Mouse (Mus musculus) CH12F3 (cell line): ENCODE data around the gene Dach1.

Source experiments
- in situ Hi-C: fragments of 300-500 bp; cut with MboI; formaldehyde crosslinking; loops from 2 replicates; pipeline ENCODE4 v1.14.3; 2020; ENCODE audit warnings: low sequenced_read_pairs

The Dach1 gene

GRCm38 (mm10) chr14:98109929-98110328, 59.6 kb downstream of the Dach1 start:
- in situ Hi-C loops, result no loop called here

GRCm38 (mm10) chr14:98108764-98109163, 60.8 kb downstream of the Dach1 start:
- in situ Hi-C loops, result no loop called here

DNA sequence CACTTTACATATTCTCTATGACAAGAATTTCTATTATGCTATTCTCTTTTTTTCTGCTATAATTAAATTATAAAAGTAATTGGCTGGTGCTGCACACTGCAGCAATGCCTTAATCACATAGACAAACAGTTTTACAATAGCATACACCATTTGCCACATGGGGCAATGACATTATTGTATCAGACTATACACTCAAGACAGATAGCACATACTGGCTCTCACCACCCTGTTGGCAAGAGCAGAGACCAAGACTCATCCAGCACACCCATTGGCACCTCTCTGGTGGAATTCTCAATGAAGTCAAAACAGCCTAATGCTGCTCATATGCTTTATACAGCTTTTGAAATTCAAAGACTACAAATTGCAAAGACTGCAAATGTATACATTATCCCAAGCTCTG, 63.4 kb downstream of the Dach1 start:
- in situ Hi-C loops, result no loop called here

DNA sequence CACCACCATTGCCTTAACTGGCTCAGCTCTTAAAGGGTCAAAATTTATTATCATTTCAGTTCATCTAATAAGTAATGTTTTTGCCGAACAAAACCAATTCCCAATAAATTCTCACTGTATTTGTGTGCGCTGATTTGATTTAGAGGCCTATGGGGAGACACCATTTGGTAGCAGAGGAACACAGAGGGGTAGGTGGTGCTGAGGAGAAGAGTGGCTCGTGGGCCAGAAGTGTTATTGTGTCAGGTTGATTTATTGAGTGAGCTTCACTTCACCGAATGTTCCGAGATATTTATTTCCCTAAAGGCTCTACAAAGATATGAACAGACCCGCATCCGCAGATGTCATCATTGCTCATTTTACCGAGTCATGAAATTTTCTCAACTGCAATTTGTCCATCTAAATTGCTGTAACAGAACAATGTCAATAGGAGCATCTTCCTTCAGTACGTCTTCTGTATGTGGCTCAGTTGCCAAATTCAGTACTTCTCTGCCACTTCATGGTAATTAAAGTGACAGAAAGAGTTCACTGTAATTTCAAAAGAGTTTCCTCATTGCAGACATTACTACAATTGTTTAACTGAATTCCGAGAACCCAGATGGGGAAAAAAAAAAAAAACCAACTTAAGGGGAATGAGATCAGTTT, 65.1 kb downstream of the Dach1 start:
- in situ Hi-C loops, result no loop called here

DNA sequence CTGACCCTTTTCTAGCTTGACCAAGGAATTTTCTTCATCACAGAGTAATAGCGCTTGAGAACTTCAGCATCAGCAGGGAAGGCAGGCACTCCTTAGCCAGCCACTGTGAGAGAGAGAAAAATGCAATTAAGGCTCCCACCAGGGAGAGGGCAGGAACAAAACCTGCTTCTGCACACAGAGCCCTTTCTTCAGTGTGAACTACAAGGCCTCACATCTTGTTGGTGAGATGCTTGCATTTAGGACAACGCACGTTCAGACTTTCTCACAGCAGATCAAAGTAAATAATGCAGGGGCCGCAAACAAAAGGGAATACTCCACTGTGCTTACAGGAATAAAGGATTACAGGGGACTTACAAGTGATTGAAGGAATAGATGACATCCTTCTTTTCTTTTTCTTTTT, 74.3 kb downstream of the Dach1 start:
- in situ Hi-C loops, result no loop called here

DNA sequence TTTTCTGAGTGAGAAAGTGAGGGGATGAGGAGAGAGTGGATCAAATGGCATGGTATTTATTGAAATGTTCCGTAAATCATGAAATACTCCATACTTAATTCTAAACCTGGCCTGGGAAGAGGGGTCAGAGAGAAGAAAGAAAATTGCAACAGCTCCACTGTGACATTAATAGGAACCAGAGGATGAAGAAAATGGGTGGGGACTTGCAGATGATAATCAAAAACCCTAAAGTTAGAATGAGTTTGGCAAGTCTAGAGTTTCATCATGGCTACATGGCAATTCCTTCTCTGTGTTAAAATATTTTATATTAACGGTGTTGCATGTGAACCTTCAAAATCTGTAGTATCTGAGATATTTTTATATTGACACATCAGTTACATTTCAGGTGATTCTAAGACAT, 80.3 kb downstream of the Dach1 start:
- in situ Hi-C loops, result no loop called here

DNA sequence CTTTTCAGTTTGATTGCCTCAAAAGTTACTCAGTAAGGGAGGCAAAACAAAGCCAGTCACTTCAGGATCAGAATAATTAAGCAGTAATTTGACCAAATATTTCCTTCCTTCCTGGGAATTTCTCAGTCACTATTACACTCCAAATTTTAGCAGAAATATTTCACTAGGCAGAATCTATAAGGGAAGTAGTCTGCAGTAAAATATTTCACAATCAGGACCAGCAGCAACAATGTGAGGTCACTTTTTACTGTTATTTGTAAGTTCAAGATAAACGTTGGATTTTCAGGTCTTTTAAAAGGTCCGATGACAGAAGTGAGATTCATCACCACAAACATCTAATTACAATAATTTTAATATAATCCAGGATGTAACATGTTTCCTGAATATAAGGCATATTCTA, 82.2 kb downstream of the Dach1 start:
- in situ Hi-C loops, result no loop called here

DNA sequence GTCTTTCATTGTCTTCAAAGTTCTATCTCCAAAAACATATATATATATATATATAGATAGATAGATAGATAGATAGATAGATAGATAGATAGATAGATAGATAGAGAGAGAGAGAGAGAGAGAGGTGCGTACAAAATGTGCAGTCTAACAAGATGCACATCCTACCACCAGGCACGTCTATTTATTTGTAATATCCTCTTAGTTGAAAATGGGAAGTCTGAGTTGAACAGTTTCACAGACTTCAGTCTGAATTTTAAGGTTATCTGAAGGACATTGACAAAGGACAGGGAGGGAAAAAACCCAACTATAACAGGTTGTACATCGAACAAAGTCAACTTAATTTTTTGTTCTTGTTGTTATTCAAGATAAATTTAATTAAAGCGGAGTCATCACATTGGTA, 82.8 kb downstream of the Dach1 start:
- in situ Hi-C loops, result no loop called here

DNA sequence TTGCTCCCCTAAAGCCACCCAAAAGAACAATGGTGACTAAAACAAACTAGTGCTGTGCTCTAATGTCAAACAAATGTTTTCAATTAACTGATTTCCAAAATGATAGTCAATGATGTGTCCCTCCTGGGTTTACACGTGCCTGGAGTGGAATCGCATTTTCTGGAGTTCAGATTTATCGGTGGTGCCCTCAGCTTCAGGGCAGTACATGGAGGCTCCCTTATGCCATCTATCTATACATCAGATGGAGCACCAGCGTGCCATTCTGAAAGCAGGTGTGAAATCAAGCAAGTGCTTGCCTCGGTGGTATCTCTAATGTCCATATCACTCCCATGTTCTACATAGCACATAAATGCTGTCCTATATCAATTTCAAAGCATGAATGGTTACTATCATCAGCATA, 84.4 kb downstream of the Dach1 start:
- in situ Hi-C loops, result no loop called here

DNA sequence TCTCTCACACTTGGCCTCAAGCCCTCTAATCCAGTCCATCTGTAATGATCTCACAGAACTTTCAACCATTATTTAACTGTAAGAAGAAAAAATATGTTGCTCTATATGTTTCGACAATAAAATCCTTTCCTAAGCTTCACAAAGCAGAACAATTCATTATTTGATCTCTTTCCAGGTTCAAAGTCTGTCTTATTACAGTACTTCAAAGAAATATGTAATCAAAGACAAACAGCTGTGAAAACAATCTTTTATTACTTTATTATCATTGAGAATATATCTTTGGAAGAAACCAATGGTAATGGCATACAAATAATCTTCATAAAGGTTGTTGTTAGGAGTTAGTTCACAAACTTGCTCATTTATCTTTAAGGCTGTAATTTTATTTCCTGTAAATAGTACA, 84.8 kb downstream of the Dach1 start:
- in situ Hi-C loops, result no loop called here

DNA sequence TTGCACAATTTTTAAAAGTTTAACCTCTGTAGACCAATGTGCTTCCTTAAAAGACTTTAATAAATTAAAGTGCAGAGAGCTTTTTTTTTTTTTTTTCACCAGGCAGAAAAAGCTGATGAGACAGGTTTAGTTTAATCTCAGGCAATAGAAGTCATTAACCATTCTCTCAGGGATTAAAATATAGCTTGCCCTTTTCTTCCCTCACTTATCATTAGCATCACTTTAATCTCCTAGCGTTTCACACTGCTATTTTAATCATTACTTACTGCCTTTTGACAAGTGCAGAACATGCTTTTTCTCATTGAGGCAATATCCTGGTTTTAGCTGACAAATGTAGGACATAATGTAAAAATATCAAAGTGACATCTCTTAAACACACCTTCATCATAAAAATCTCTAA, 86.1 kb downstream of the Dach1 start:
- in situ Hi-C loops, result no loop called here

GRCm38 (mm10) chr14:98080014-98080413, 89.6 kb downstream of the Dach1 start:
- in situ Hi-C loops, result no loop called here

GRCm38 (mm10) chr14:98077996-98078395, 91.6 kb downstream of the Dach1 start:
- in situ Hi-C loops, result no loop called here

DNA sequence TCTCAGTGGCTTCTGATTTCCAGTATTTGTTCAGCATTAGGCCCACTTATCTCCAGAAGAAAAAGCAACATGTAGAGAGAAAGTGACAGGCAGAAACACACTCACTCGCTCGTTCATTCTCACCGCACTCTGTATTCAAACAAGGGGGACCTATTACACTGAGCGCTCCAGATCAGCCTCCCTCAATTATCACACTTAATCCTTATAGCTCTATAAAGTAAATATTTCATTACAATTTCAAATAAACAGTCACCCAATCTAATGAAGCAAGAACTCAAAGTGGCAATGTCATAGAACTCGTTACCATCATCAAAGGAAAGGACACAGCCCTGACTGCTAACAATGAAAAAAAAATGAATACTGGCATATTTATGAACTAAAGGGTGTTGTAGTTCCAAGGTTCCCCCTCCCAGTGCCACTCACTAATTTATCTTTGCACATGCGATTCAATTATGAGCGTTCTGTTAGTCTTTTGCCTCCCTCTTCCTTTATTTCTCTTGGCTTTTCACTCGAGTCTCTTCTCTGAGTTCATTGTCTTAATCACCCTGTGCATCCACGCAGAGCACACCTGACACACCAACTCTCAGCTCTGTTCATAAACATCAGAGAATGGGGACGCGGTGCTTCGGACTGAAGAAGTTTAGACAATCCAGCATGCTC, 96.0 kb downstream of the Dach1 start:
- in situ Hi-C loops, result no loop called here

DNA sequence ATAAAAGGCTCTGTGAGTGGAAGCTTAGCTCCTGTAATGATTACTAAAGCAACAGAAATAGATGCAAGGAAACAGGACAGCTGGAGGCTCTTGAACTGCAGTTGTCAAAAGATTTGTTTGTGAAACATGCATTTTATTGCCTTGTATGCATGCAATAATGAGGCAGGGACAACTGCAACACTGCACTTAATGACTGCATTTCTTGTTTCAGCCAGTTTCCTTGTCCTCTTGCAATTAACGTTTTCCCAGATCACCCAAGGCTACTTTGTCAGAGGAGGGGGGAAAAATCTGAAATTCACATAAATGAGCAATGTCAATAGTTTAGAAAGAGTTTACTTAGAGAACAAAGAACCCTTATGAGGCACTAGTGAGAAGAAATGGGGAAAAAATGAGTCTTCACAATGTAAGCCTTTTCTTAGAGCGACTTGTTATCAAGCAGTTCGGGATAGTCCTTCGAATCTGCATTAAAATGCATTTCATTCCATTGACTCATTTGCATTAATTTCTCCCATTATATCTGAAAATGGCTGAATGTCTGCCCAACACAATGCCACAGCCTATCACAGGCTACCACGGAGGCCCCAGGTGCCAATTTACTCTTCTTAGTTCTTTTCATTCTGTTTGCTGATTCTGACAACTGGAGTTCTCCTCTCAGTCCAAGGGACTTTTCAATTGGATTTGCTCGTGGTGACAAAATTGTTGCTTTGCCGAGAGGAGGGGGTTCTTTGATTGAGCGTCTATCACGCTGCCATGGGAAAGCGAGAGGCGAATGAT, 96.7 kb downstream of the Dach1 start:
- in situ Hi-C loops, result no loop called here

GRCm38 (mm10) chr14:98071877-98072276, 97.7 kb downstream of the Dach1 start:
- in situ Hi-C loops, result no loop called here

- in situ Hi-C loops, result no loop called here
Observed at GRCm38 (mm10) chr14:98067273-98067905, 102.2 kb downstream of the Dach1 start.

GRCm38 (mm10) chr14:98064190-98064589, 105.4 kb downstream of the Dach1 start:
- in situ Hi-C loops, result no loop called here

- in situ Hi-C loops, result no loop called here
Observed at GRCm38 (mm10) chr14:98049329-98049728, 120.2 kb downstream of the Dach1 start.

DNA sequence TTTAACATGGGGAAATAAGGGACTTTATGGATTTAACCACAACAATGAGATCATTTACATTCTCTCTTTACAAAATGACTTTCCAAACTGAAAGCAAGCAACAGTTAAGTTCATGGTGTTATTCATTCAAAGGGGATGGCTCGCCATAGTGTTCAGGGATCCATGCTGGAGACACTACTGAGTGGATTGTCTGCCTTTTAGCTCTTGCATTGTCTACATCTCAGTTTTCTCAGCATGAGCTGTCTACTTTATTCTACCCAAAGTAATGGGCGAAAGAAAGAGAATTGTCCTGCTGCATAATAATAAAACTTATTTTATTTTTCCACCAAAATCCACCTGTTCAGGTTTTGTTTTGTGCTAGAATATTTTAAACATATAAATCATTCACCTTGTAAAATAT, 121.2 kb downstream of the Dach1 start:
- in situ Hi-C loops, result no loop called here

DNA sequence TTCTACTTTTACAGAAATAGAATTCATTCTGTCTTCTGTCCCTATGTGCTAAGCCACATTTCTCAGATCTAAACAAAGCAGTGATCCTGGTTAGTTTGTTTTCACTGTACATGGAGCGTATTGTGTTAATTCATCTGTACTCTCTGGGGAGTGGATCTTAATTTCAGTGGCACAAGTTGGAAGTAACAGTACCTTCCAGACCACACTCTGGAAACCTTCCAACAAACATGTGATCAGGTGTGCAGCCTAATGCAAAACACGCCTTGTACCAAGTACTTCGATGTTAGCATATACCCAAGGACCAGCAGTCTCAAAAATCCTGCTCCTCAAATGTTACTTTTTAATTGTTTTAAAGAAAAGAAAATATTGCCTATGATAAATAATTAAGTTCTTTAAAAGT, 121.9 kb downstream of the Dach1 start:
- in situ Hi-C loops, result no loop called here

GRCm38 (mm10) chr14:98046960-98047359, 122.6 kb downstream of the Dach1 start:
- in situ Hi-C loops, result no loop called here
